Mouse (Mus musculus) olfactory bulb, adult 2 months (tissue): ENCODE measurements around the gene Asic2. TPM values are rescaled to one million over a fixed set of nuclear protein-coding genes. Genes with fewer than 3 reads are reported as not detected.
"Not testable (repeated sequence)": the region's sequence is repeated elsewhere in the genome, so short reads cannot be mapped to it uniquely, and the experiment has no call there.

Experiments used
- H3K27ac ChIP-seq: fragments of 200-500 bp; 2 replicates; pipeline ENCODE4 v1.5.1; 2012; ENCODE audit warnings: low read depth, low read length; ENCODE audit not compliant: insufficient read depth
- H3K4me1 ChIP-seq: fragments of 200-500 bp; 2 replicates; pipeline ENCODE4 v1.6.1; 2012; ENCODE audit warnings: low read length; ENCODE audit not compliant: control insufficient read depth, insufficient read depth
- H3K4me3 ChIP-seq: fragments of 200-500 bp; 2 replicates; pipeline ENCODE4 v1.5.1; 2012; ENCODE audit warnings: mild to moderate bottlenecking, low read depth, low read length, moderate library complexity; ENCODE audit not compliant: insufficient read depth
- CTCF ChIP-seq: fragments of 200-500 bp; IDR thresholded peaks from 2 replicates; pipeline ENCODE4 v1.5.1; 2012; ENCODE audit warnings: low read depth, mild to moderate bottlenecking, low read length, moderate library complexity; ENCODE audit not compliant: insufficient read depth
- POLR2A ChIP-seq: fragments of 200-500 bp; IDR thresholded peaks from 2 replicates; pipeline ENCODE4 v1.6.1; 2012; ENCODE audit warnings: mild to moderate bottlenecking, low read depth, low read length, moderate library complexity; ENCODE audit not compliant: insufficient read depth
- WGBS: fragments of 180-500 bp; shearing (Covaris S2); methylation state at CpG from one replicate; pipeline ENCODE4 v1.1.7; 2018; 5-methylcytosine and 5-hydroxymethylcytosine counted together
- polyA plus RNA-seq: library from polyadenylated mRNA; stranded (reverse); fragments of >200 nt; gene quantifications from 2 replicates; pipeline ENCODE4 v1.2.4, GENCODE M21; 2012; ENCODE audit warnings: low replicate concordance; ENCODE audit not compliant: missing spikeins, insufficient read depth, insufficient read length

Gene Asic2
- polyA plus RNA-seq, 1 experiment, result not detected

- H3K4me3 ChIP-seq, result no peak overlapping the region
- 74% methylated on average over 6 of the region's 6 CpGs for WGBS
- H3K27ac ChIP-seq, result no peak overlapping the region
- no peaks in the 10 kb centered on the region for H3K4me1 ChIP-seq
- TF ChIP-seq POLR2A (no peak), CTCF (no peak)
These were observed 685.1 kb downstream of the Asic2 start for GRCm38 (mm10) chr11:81283185-81283584.

- no peak overlapping the region for H3K27ac ChIP-seq
- no peaks in the 10 kb centered on the region for H3K4me1 ChIP-seq
- 55% methylated on average over 2 of the region's 2 CpGs for WGBS
- no peak for TF ChIP-seq CTCF
- no peak for TF ChIP-seq POLR2A
- H3K4me3 ChIP-seq, result no peak overlapping the region
These were observed 688.2 kb downstream of the Asic2 start for GRCm38 (mm10) chr11:81280070-81280469.

GRCm38 (mm10) chr11:81277406-81277805 lies 690.9 kb downstream of the Asic2 start:
- 49% methylated on average over 5 of the region's 5 CpGs for WGBS
- H3K27ac ChIP-seq, result no peak overlapping the region
- H3K4me3 ChIP-seq, result no peak overlapping the region
- TF ChIP-seq CTCF (no peak), POLR2A (no peak)
- no peaks in the 10 kb centered on the region for H3K4me1 ChIP-seq

GRCm38 (mm10) chr11:81272677-81273418 lies 695.4 kb downstream of the Asic2 start:
- H3K27ac ChIP-seq, result no peak overlapping the region
- H3K4me1 ChIP-seq, result no peaks in the 10 kb centered on the region
- TF ChIP-seq POLR2A (no peak), CTCF (no peak)
- H3K4me3 ChIP-seq, result no peak overlapping the region
- WGBS, result 93% methylated on average over 16 of the region's 16 CpGs

GRCm38 (mm10) chr11:81271422-81271821 lies 696.8 kb downstream of the Asic2 start:
- Histone ChIP-seq H3K4me1 (no peaks in the 10 kb centered on the region), H3K4me3 (no peak overlapping the region), H3K27ac (no peak overlapping the region)
- no peak for TF ChIP-seq POLR2A
- no peak for TF ChIP-seq CTCF
- WGBS, result 83% methylated on average over 1 of the region's 1 CpGs

GRCm38 (mm10) chr11:81270518-81270917 lies 697.7 kb downstream of the Asic2 start:
- no peak for TF ChIP-seq CTCF
- TF ChIP-seq POLR2A, result no peak

GRCm38 (mm10) chr11:81263757-81264156 lies 704.5 kb downstream of the Asic2 start:
- Histone ChIP-seq H3K27ac (no peak overlapping the region), H3K4me3 (no peak overlapping the region), H3K4me1 (no peaks in the 10 kb centered on the region)
- WGBS, result 67% methylated on average over 2 of the region's 2 CpGs
- TF ChIP-seq POLR2A (no peak), CTCF (no peak)

More at GRCm38 (mm10) chr11:81270518-81270917, 697.7 kb downstream of the Asic2 start:
- Histone ChIP-seq H3K27ac (no peak overlapping the region), H3K4me1 (no peaks in the 10 kb centered on the region), H3K4me3 (no peak overlapping the region)
- 75% methylated on average over 7 of the region's 7 CpGs for WGBS

GRCm38 (mm10) chr11:81263193-81263592 lies 705.1 kb downstream of the Asic2 start:
- no peak for TF ChIP-seq CTCF
- no peak for TF ChIP-seq POLR2A
- 26% methylated on average over 1 of the region's 1 CpGs for WGBS
- no peaks in the 10 kb centered on the region for H3K4me1 ChIP-seq
- H3K27ac ChIP-seq, result 0 out of 2 replicates have a peak overlapping the region, but pooled peaks have one; percentile 4
- no peak overlapping the region for H3K4me3 ChIP-seq

GRCm38 (mm10) chr11:81261259-81261658 lies 707.0 kb downstream of the Asic2 start:
- no peak overlapping the region for H3K27ac ChIP-seq
- H3K4me3 ChIP-seq, result no peak overlapping the region
- TF ChIP-seq POLR2A (no peak), CTCF (no peak)
- 73% methylated on average over 3 of the region's 3 CpGs for WGBS
- H3K4me1 ChIP-seq, result no peaks in the 10 kb centered on the region

- not testable (repeated sequence) for H3K4me1 ChIP-seq, H3K4me3 ChIP-seq, H3K27ac ChIP-seq
- WGBS, result 97% methylated on average over 18 of the region's 18 CpGs
These were observed 727.1 kb downstream of the Asic2 start for GRCm38 (mm10) chr11:81241183-81241582.
